Mouse (Mus musculus) left cerebral cortex, postnatal 10 days (tissue): ENCODE measurements around the gene Tec. TPM values are rescaled to one million over a fixed set of nuclear protein-coding genes. Genes with fewer than 3 reads are reported as not detected.

Experiments
- DNase-seq, 2 experiments: peaks; one replicate each; pipeline ENCODE4 v3.0.0; 2021 to 2022; ENCODE audit warnings: low spot score in 2 of 2, mixed read lengths in 1 of 2; ENCODE audit errors: extremely low spot score in 1 of 2
- intact Hi-C: fragments of 180-260 bp; cut with DNase I; formaldehyde crosslinking; loops from one replicate; pipeline ENCODE4 v1.15.1; 2025
- total RNA-seq, 2 experiments: library from RNA; stranded (reverse); gene quantifications; 2 replicates each; pipeline ENCODE4 v1.2.3; 2021

Tec gene
- total RNA-seq: 10 to 100 TPM in 1 of 2 experiments, 1 to 10 TPM in 1; 7.3 to 12.4 TPM

- intact Hi-C loops: no loop called here
- DNase-seq: peak; percentile 66 to 92
These were observed at the start of gene Tec for GRCm38 (mm10) chr5:72868091-72868875. TSS of gene Tec (minus strand) at chr5:72868483.

- intact Hi-C loops: no loop called here
These were observed 48.6 kb upstream of the Tec start for GRCm38 (mm10) chr5:72916851-72917250.

GRCm38 (mm10) chr5:72916048-72916447 is 47.8 kb upstream of the Tec start:
- intact Hi-C loops: no loop called here
- no peak for DNase-seq

More at GRCm38 (mm10) chr5:72916851-72917250, 48.6 kb upstream of the Tec start:
- no peak for DNase-seq

- no peak for DNase-seq
- intact Hi-C loops: no loop called here
These were observed 46.6 kb upstream of the Tec start for GRCm38 (mm10) chr5:72914633-72915561.

GRCm38 (mm10) chr5:72913648-72914557 is 45.6 kb upstream of the Tec start, which contains the start of gene Slain2:
TSS of gene Slain2 (plus strand) at chr5:72914304.
- intact Hi-C loops: no loop called here
- DNase-seq: peak; percentile 89 to 99

- intact Hi-C loops: no loop called here
These were observed 43.0 kb upstream of the Tec start for GRCm38 (mm10) chr5:72911284-72911683.

GRCm38 (mm10) chr5:72910373-72910772 is 42.1 kb upstream of the Tec start:
- intact Hi-C loops: no loop called here
- DNase-seq: no peak

More at GRCm38 (mm10) chr5:72911284-72911683, 43.0 kb upstream of the Tec start:
- no peak for DNase-seq

- intact Hi-C loops: no loop called here
- no peak for DNase-seq
These were observed 41.1 kb upstream of the Tec start for GRCm38 (mm10) chr5:72909363-72909762.

GRCm38 (mm10) chr5:72908324-72908936 is 40.1 kb upstream of the Tec start:
- intact Hi-C loops: no loop called here

GRCm38 (mm10) chr5:72907402-72907801 is 39.1 kb upstream of the Tec start:
- DNase-seq: no peak
- intact Hi-C loops: no loop called here

More at GRCm38 (mm10) chr5:72908324-72908936, 40.1 kb upstream of the Tec start:
- no peak for DNase-seq

GRCm38 (mm10) chr5:72904903-72905790 is 36.9 kb upstream of the Tec start:
- intact Hi-C loops: no loop called here
- no peak for DNase-seq

- intact Hi-C loops: no loop called here
- DNase-seq: no peak
These were observed 34.7 kb upstream of the Tec start for GRCm38 (mm10) chr5:72902876-72903516.

GRCm38 (mm10) chr5:72902312-72902711 is 34.0 kb upstream of the Tec start:
- intact Hi-C loops: no loop called here
- no peak for DNase-seq

- intact Hi-C loops: no loop called here
These were observed 33.6 kb upstream of the Tec start for GRCm38 (mm10) chr5:72901866-72902265.

GRCm38 (mm10) chr5:72899255-72899654 is 31.0 kb upstream of the Tec start:
- intact Hi-C loops: no loop called here
- DNase-seq: no peak

More at GRCm38 (mm10) chr5:72901866-72902265, 33.6 kb upstream of the Tec start:
- DNase-seq: no peak

GRCm38 (mm10) chr5:72897998-72898397 is 29.7 kb upstream of the Tec start:
- intact Hi-C loops: no loop called here

More at GRCm38 (mm10) chr5:72897998-72898397, 29.7 kb upstream of the Tec start:
- DNase-seq: no peak
